Mouse (Mus musculus) forebrain, embryonic 14.5 days (tissue): Measurements from ENCODE around the gene Tmco4. TPM values are rescaled to one million over a fixed set of nuclear protein-coding genes. Genes with fewer than 3 reads are reported as not detected.

Source experiments
- ATAC-seq: fragments of 200-750 bp; cut with Nextera tagmentation; 2 replicates; pipeline ENCODE4 v1.8.0; 2017; ENCODE audit warnings: mild to moderate bottlenecking, moderate library complexity
- DNase-seq: peaks from one replicate; pipeline ENCODE4 v3.0.0-alpha.2; 2015; ENCODE audit warnings: low spot score
- H3K27ac ChIP-seq: fragments of 300-500 bp; sonication (generic); 2 replicates; pipeline ENCODE4 v1.5.1; 2014; ENCODE audit warnings: low read depth, mild to moderate bottlenecking, control low read depth, low read length, moderate library complexity
- H3K27me3 ChIP-seq: fragments of 300-500 bp; sonication (generic); replicated peaks from 2 replicates; pipeline ENCODE4 v1.6.1; 2014; ENCODE audit warnings: low read length, control low read depth, mixed read lengths; ENCODE audit not compliant: control insufficient read depth, insufficient read depth
- H3K36me3 ChIP-seq: fragments of 300-500 bp; sonication (generic); 2 replicates; pipeline ENCODE4 v1.6.1; 2014; ENCODE audit warnings: low read length, control low read depth; ENCODE audit not compliant: control insufficient read depth, insufficient read depth
- H3K4me1 ChIP-seq: fragments of 300-500 bp; sonication (generic); 2 replicates; pipeline ENCODE4 v1.6.1; 2014; ENCODE audit warnings: antibody characterized with exemption, low read length, control low read depth; ENCODE audit not compliant: control insufficient read depth, insufficient read depth
- H3K4me2 ChIP-seq: fragments of 300-500 bp; sonication (generic); 2 replicates; pipeline ENCODE4 v1.6.1; 2014; ENCODE audit warnings: mild to moderate bottlenecking, control low read depth, low read length
- H3K4me3 ChIP-seq: fragments of 300-500 bp; sonication (generic); 2 replicates; pipeline ENCODE4 v1.5.1; 2014; ENCODE audit warnings: low read depth, low read length, control low read depth
- H3K9ac ChIP-seq: fragments of 300-500 bp; sonication (generic); 2 replicates; pipeline ENCODE4 v1.6.1; 2014; ENCODE audit warnings: mild to moderate bottlenecking, low read length, control low read depth, moderate library complexity
- H3K9me3 ChIP-seq: fragments of 300-500 bp; sonication (generic); replicated peaks from 2 replicates; pipeline ENCODE4 v1.6.1; 2016; ENCODE audit warnings: low read length, control low read depth, mixed read lengths; ENCODE audit not compliant: control insufficient read depth
- WGBS: fragments of 180-500 bp; shearing (Covaris S2); extraction: QIAGEN DNeasy Blood & Tissue Kit; methylation state at CpG from one replicate; pipeline ENCODE4 v1.1.7; 2014; 5-methylcytosine and 5-hydroxymethylcytosine counted together
- polyA plus RNA-seq: library from polyadenylated mRNA; unstranded; fragments of >200 nt; fragmentation: Nextera tagmentation; extraction: Ambion mirVana; gene quantifications from 2 replicates; pipeline ENCODE4 v1.2.1, GENCODE M21; 2014

Tmco4 gene
- polyA plus RNA-seq, 1 experiment from 2014 or later: 0.70 TPM

- 2% methylated on average over 28 of the region's 28 CpGs for whole genome bisulfite sequencing
- Histone ChIP-seq H3K9me3 (no peaks in the 10 kb centered on the region), H3K27ac (no peak overlapping the region), H3K36me3 (no peaks in the 10 kb centered on the region), H3K4me3 (peak overlapping the region; percentile 48), H3K4me1 (peaks cover 7% of the 10 kb centered on the region; the same call in 1 of the 2 replicates), H3K9ac (peak overlapping the region; percentile 62), H3K27me3 (peaks cover 27% of the 10 kb centered on the region), H3K4me2 (peak overlapping the region; percentile 85)
- ATAC-seq (peak; percentile 22), DNase-seq (peak; percentile 47)
Observed at GRCm38 (mm10) chr4:139091478-139092355, 119.0 kb downstream of the Tmco4 start.

- peak within 1 kb of the TSS; percentile 48 for H3K4me3 ChIP-seq
- H3K36me3 ChIP-seq: no peaks in the 10 kb centered on the region
- WGBS: under 1% methylated on average over 68 of the region's 105 CpGs
- DNase-seq: no peak
- peaks cover 27% of the 10 kb centered on the region for H3K27me3 ChIP-seq
- H3K9me3 ChIP-seq: no peaks in the 10 kb centered on the region
- 0 out of 2 replicates have a peak within 1 kb of the TSS, but pooled peaks have one; percentile 10 for H3K27ac ChIP-seq
- peak; percentile 52 for ATAC-seq
- H3K9ac ChIP-seq: peak within 1 kb of the TSS; percentile 62
- peaks cover 7% of the 10 kb centered on the region; the same call in 1 of the 2 replicates for H3K4me1 ChIP-seq
- peak within 1 kb of the TSS; percentile 85 for H3K4me2 ChIP-seq
Observed at GRCm38 (mm10) chr4:139092356-139093195, 119.9 kb downstream of the Tmco4 start, which contains the start of gene Nbl1. Nbl1 (minus strand) TSS chr4:139092993.

- 25% methylated on average over 13 of the region's 13 CpGs for WGBS
Observed at GRCm38 (mm10) chr4:139093196-139093530, 120.5 kb downstream of the Tmco4 start.

GRCm38 (mm10) chr4:139095406-139095805 lies 122.7 kb downstream of the Tmco4 start:
- Histone ChIP-seq H3K4me2 (no peak overlapping the region), H3K9ac (no peak overlapping the region), H3K9me3 (no peaks in the 10 kb centered on the region), H3K4me1 (peaks cover 7% of the 10 kb centered on the region; the same call in 1 of the 2 replicates), H3K4me3 (no peak overlapping the region), H3K36me3 (no peaks in the 10 kb centered on the region), H3K27me3 (peaks cover 25% of the 10 kb centered on the region), H3K27ac (no peak overlapping the region)
- no peak for DNase-seq
- no peak for ATAC-seq
- 31% methylated on average over 1 of the region's 1 CpGs for WGBS

More at GRCm38 (mm10) chr4:139093196-139093530, 120.5 kb downstream of the Tmco4 start:
- no peaks in the 10 kb centered on the region for H3K36me3 ChIP-seq
- DNase-seq: no peak
- H3K4me2 ChIP-seq: peak overlapping the region; percentile 85
- peaks cover 7% of the 10 kb centered on the region; the same call in 1 of the 2 replicates for H3K4me1 ChIP-seq
- H3K4me3 ChIP-seq: peak overlapping the region; percentile 48
- no peak overlapping the region for H3K27ac ChIP-seq
- ATAC-seq: no peak
- H3K9ac ChIP-seq: peak overlapping the region; percentile 62
- no peaks in the 10 kb centered on the region for H3K9me3 ChIP-seq
- H3K27me3 ChIP-seq: peaks cover 27% of the 10 kb centered on the region

- DNase-seq (no peak), ATAC-seq (no peak)
- Histone ChIP-seq H3K9me3 (no peaks in the 10 kb centered on the region), H3K27ac (no peak overlapping the region), H3K27me3 (peaks cover 17% of the 10 kb centered on the region), H3K4me2 (no peak overlapping the region), H3K4me3 (no peak overlapping the region), H3K9ac (no peak overlapping the region), H3K4me1 (peaks cover 7% of the 10 kb centered on the region; the same call in 1 of the 2 replicates), H3K36me3 (no peaks in the 10 kb centered on the region)
- whole genome bisulfite sequencing: 67% methylated on average over 5 of the region's 5 CpGs
Observed at GRCm38 (mm10) chr4:139096201-139096600, 123.5 kb downstream of the Tmco4 start.

GRCm38 (mm10) chr4:139100326-139100725 lies 127.6 kb downstream of the Tmco4 start:
- DNase-seq (no peak), ATAC-seq (no peak)
- Histone ChIP-seq H3K27ac (no peak overlapping the region), H3K4me1 (no peaks in the 10 kb centered on the region), H3K9ac (no peak overlapping the region), H3K4me2 (no peak overlapping the region), H3K9me3 (no peaks in the 10 kb centered on the region), H3K36me3 (peaks cover 28% of the 10 kb centered on the region), H3K4me3 (no peak overlapping the region), H3K27me3 (no peaks in the 10 kb centered on the region)
- 91% methylated on average over 8 of the region's 8 CpGs for WGBS

- DNase-seq (no peak), ATAC-seq (no peak)
- H3K27ac ChIP-seq: no peak overlapping the region
- H3K4me2 ChIP-seq: no peak overlapping the region
- no peak overlapping the region for H3K9ac ChIP-seq
- peaks cover 28% of the 10 kb centered on the region for H3K36me3 ChIP-seq
- H3K27me3 ChIP-seq: no peaks in the 10 kb centered on the region
- WGBS: 84% methylated on average over 6 of the region's 6 CpGs
- H3K4me1 ChIP-seq: no peaks in the 10 kb centered on the region
- no peaks in the 10 kb centered on the region for H3K9me3 ChIP-seq
- no peak overlapping the region for H3K4me3 ChIP-seq
Observed at GRCm38 (mm10) chr4:139101546-139101945, 128.9 kb downstream of the Tmco4 start.

GRCm38 (mm10) chr4:139105453-139105852 lies 132.8 kb downstream of the Tmco4 start:
- Histone ChIP-seq H3K27ac (no peak overlapping the region), H3K36me3 (peaks cover 28% of the 10 kb centered on the region), H3K9me3 (no peaks in the 10 kb centered on the region), H3K4me1 (no peaks in the 10 kb centered on the region), H3K27me3 (no peaks in the 10 kb centered on the region), H3K4me2 (no peak overlapping the region), H3K4me3 (no peak overlapping the region), H3K9ac (no peak overlapping the region)
- 94% methylated on average over 1 of the region's 1 CpGs for WGBS
- no peak for DNase-seq
- ATAC-seq: no peak
